Mouse (Mus musculus) CH12.LX (cell line): ENCODE measurements around the gene Dnah12. TPM values are rescaled to one million over a fixed set of nuclear protein-coding genes. Genes with fewer than 3 reads are reported as not detected.

Experiments used
- DNase-seq: peaks from one replicate; pipeline ENCODE4 v3.0.0-alpha.2; 2013; ENCODE audit errors: extremely low read depth
- H3K27ac ChIP-seq: 2 replicates; pipeline ENCODE4 v1.5.1; 2012; ENCODE audit warnings: low read depth, mild to moderate bottlenecking, control low read depth, moderate library complexity; ENCODE audit not compliant: insufficient read depth
- H3K27me3 ChIP-seq: replicated peaks from 2 replicates; pipeline ENCODE3; 2012; ENCODE audit warnings: inconsistent platforms
- H3K36me3 ChIP-seq, 2 experiments: replicated peaks in 1 of 2; 2 replicates each; pipeline versions ENCODE3 to v1.6.1; 2012; ENCODE audit warnings: inconsistent platforms in 1 of 2, low read length in 1 of 2, mild to moderate bottlenecking in 1 of 2, mixed read lengths in 1 of 2, moderate library complexity in 1 of 2; ENCODE audit not compliant: control insufficient read depth in 1 of 2, insufficient read depth in 1 of 2
- H3K4me1 ChIP-seq, 2 experiments: 2 replicates each; pipeline ENCODE4 v1.6.1; 2012; ENCODE audit warnings: inconsistent platforms in 1 of 2, moderate library complexity in 1 of 2; ENCODE audit not compliant: insufficient read depth in 2 of 2, control insufficient read depth in 1 of 2
- H3K4me2 ChIP-seq: 2 replicates; pipeline ENCODE4 v1.6.1; 2012; ENCODE audit warnings: low read depth, mild to moderate bottlenecking, control low read depth; ENCODE audit not compliant: poor library complexity, insufficient read depth, severe bottlenecking
- H3K4me3 ChIP-seq, 3 experiments: fragments of 150-350 bp in 1 of 3; sonication (generic) in 1 of 3; replicated peaks in 1 of 3; 2 replicates each; pipeline versions ENCODE3 to v1.5.1; 2011 to 2012; ENCODE audit warnings: low read depth in 2 of 3, low read length in 2 of 3, mild to moderate bottlenecking in 2 of 3, moderate library complexity in 2 of 3, control low read depth in 1 of 3, improper control_type of control experiment in 1 of 3, inconsistent platforms in 1 of 3, mixed read lengths in 1 of 3; ENCODE audit not compliant: poor library complexity in 1 of 3
- H3K79me2 ChIP-seq: replicated peaks from 2 replicates; pipeline ENCODE4 v1.6.1; 2012; ENCODE audit warnings: mild to moderate bottlenecking, moderate library complexity; ENCODE audit not compliant: control insufficient read depth, poor library complexity, insufficient read depth, severe bottlenecking; ENCODE audit errors: extremely low read depth
- H3K9ac ChIP-seq: 2 replicates; pipeline ENCODE4 v1.6.1; 2012; ENCODE audit warnings: low read depth, mild to moderate bottlenecking, control low read depth, moderate library complexity; ENCODE audit not compliant: insufficient read depth
- H3K9me3 ChIP-seq: replicated peaks from 2 replicates; pipeline ENCODE3; 2012; ENCODE audit warnings: low read length, inconsistent platforms, mixed read lengths
- BHLHE40 ChIP-seq: IDR thresholded peaks from 2 replicates; pipeline ENCODE4 v1.6.1; 2011; ENCODE audit warnings: mild to moderate bottlenecking, low read depth, low read length, improper control_type of control experiment
- ELF1 ChIP-seq: IDR thresholded peaks from 2 replicates; pipeline ENCODE4 v1.6.1; 2014; ENCODE audit warnings: low read depth, mild to moderate bottlenecking, inconsistent platforms, low read length, improper control_type of control experiment
- EP300 ChIP-seq: IDR thresholded peaks from 2 replicates; pipeline ENCODE4 v1.6.1; 2011; ENCODE audit warnings: low read length, improper control_type of control experiment
- ETS1 ChIP-seq: conservative IDR thresholded peaks from 2 replicates; pipeline ENCODE4 v1.6.1; 2012; ENCODE audit warnings: low read depth, mild to moderate bottlenecking, inconsistent platforms, low read length, improper control_type of control experiment, moderate library complexity
- HCFC1 ChIP-seq: IDR thresholded peaks from 2 replicates; pipeline ENCODE4 v1.6.1; 2012; ENCODE audit warnings: low read depth, mild to moderate bottlenecking, inconsistent platforms, low read length, improper control_type of control experiment
- IRF4 ChIP-seq: IDR thresholded peaks from 2 replicates; pipeline ENCODE4 v1.6.1; 2014; ENCODE audit warnings: low read depth, mild to moderate bottlenecking, inconsistent platforms, low read length, improper control_type of control experiment
- JUN ChIP-seq: IDR thresholded peaks from 2 replicates; pipeline ENCODE4 v1.6.1; 2011; ENCODE audit warnings: low read depth, mild to moderate bottlenecking, low read length, improper control_type of control experiment, moderate library complexity; ENCODE audit not compliant: insufficient read depth
- JUND ChIP-seq: conservative IDR thresholded peaks from 2 replicates; pipeline ENCODE4 v1.6.1; 2011; ENCODE audit warnings: low read depth, low read length, improper control_type of control experiment
- KAT2A ChIP-seq: IDR thresholded peaks from 2 replicates; pipeline ENCODE4 v1.6.1; 2012; ENCODE audit warnings: low read length, improper control_type of control experiment, inconsistent platforms; ENCODE audit not compliant: insufficient replicate concordance
- MAFK ChIP-seq: IDR thresholded peaks from 2 replicates; pipeline ENCODE4 v1.6.1; 2011; ENCODE audit warnings: low read length, improper control_type of control experiment; ENCODE audit not compliant: insufficient replicate concordance
- POLR2A ChIP-seq: IDR thresholded peaks from 2 replicates; pipeline ENCODE4 v1.6.1; 2011; ENCODE audit warnings: low read depth, mild to moderate bottlenecking, improper control_type of control experiment, low read length
- POLR2AphosphoS2 ChIP-seq: IDR thresholded peaks from 2 replicates; pipeline ENCODE4 v1.6.1; 2011; ENCODE audit warnings: low read depth, low read length, improper control_type of control experiment
- RAD21 ChIP-seq: IDR thresholded peaks from 2 replicates; pipeline ENCODE4 v1.6.1; 2011; ENCODE audit warnings: low read depth, mild to moderate bottlenecking, low read length, improper control_type of control experiment, moderate library complexity
- RCOR1 ChIP-seq: conservative IDR thresholded peaks from 2 replicates; pipeline ENCODE4 v1.6.1; 2012; ENCODE audit warnings: low read depth, mild to moderate bottlenecking, inconsistent platforms, low read length, improper control_type of control experiment
- SMC3 ChIP-seq: IDR thresholded peaks from 2 replicates; pipeline ENCODE4 v1.6.1; 2011; ENCODE audit warnings: low read depth, low read length, improper control_type of control experiment
- TCF12 ChIP-seq: IDR thresholded peaks from 2 replicates; pipeline ENCODE4 v1.6.1; 2014; ENCODE audit warnings: low read depth, mild to moderate bottlenecking, inconsistent platforms, low read length, improper control_type of control experiment
- USF1 ChIP-seq: IDR thresholded peaks from 2 replicates; pipeline ENCODE4 v1.6.1; 2014; ENCODE audit warnings: low read depth, mild to moderate bottlenecking, inconsistent platforms, low read length, improper control_type of control experiment
- ZKSCAN1 ChIP-seq: IDR thresholded peaks from 2 replicates; pipeline ENCODE4 v1.6.1; 2012; ENCODE audit warnings: low read depth, inconsistent platforms, low read length, improper control_type of control experiment, borderline replicate concordance
- ZMIZ1 ChIP-seq: IDR thresholded peaks from 2 replicates; pipeline ENCODE4 v1.6.1; 2012; ENCODE audit warnings: low read depth, mild to moderate bottlenecking, inconsistent platforms, low read length, improper control_type of control experiment
- ZNF384 ChIP-seq: IDR thresholded peaks from 2 replicates; pipeline ENCODE4 v1.6.1; 2012; ENCODE audit warnings: low read depth, low read length, improper control_type of control experiment, inconsistent platforms
- dilution Hi-C: fragments of 300-500 bp; cut with MboI; formaldehyde crosslinking; loops from 2 replicates; pipeline ENCODE4 v1.14.3; 2020; ENCODE audit warnings: low sequenced_read_pairs; ENCODE audit not compliant: extremely low pct_unique_long_range_greater_than_20kb, extremely low pct_ligation_motif_present
- in situ Hi-C: fragments of 300-500 bp; cut with MboI; formaldehyde crosslinking; loops from 3 replicates; pipeline ENCODE4 v1.14.3; 2019; ENCODE audit warnings: low sequenced_read_pairs, low pct_ligation_motif_present, low pct_unique_long_range_greater_than_20kb, mixed read lengths
- polyA plus RNA-seq: library from polyadenylated mRNA; unstranded; fragments of >175 nt; gene quantifications from 2 replicates; pipeline ENCODE4 v1.2.1, GENCODE M21; 2012; ENCODE audit warnings: low read depth; ENCODE audit not compliant: insufficient read length
- total RNA-seq, 2 experiments: library from RNA; depleted of rRNA; stranded (reverse); fragments of 300-350 nt in 1 of 2; fragments of >200 nt in 1 of 2; gene quantifications; 2 replicates each; pipeline ENCODE4 v1.2.3; 2012 to 2014

The Dnah12 gene
- total and polyA plus RNA-seq, 3 experiments: 0.04 to 0.13 (median 0.04) TPM

DNA sequence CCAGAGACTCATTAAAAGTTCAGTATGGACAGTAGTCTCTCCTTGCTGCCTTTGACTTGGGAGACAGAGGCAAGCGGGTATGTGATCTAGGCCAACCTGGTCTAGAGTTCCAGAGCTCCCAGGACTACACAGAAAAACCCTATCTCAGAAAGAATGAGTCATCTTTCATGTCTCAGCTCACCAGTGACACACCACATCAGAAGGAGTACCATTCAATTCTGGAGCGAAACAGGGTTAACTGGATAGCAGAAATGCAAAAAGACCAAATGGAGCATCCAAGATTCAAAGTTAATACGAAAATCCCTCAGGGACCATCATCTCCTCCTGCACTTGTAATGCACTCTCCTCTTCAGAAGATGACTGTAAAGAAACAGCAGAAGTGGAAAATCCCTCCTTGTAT is 226.2 kb downstream of the Dnah12 start:
- dilution Hi-C loops (no loop called here), in situ Hi-C loops (no loop called here)
- H3K9ac ChIP-seq: no peak overlapping the region
- H3K4me1 ChIP-seq: peaks cover 0 to 3% of the 10 kb centered on the region in 2 experiments; a peak in 1 of 4 replicates
- H3K27ac ChIP-seq: no peak overlapping the region
- H3K9me3 ChIP-seq: no peaks in the 10 kb centered on the region
- TF ChIP-seq IRF4 (peak; percentile 90), JUN (peak; percentile 94), BHLHE40 (peak; percentile 40), MAFK (0 out of 2 replicates have a peak, but pooled peaks have one; percentile 42), JUND (peak; percentile 89), EP300 (peak; percentile 93), HCFC1 (no peak), ETS1 (no peak), TCF12 (0 out of 2 replicates have a peak, but pooled peaks have one; percentile 22), RCOR1 (0 out of 2 replicates have a peak, but pooled peaks have one; percentile 78)
- H3K36me3 ChIP-seq: peaks cover 5 to 33% of the 10 kb centered on the region in 2 experiments
- H3K4me3 ChIP-seq: no peak overlapping the region
- H3K79me2 ChIP-seq: no peaks in the 10 kb centered on the region
- no peak for DNase-seq
- no peak overlapping the region for H3K4me2 ChIP-seq
- no peaks in the 10 kb centered on the region for H3K27me3 ChIP-seq

DNA sequence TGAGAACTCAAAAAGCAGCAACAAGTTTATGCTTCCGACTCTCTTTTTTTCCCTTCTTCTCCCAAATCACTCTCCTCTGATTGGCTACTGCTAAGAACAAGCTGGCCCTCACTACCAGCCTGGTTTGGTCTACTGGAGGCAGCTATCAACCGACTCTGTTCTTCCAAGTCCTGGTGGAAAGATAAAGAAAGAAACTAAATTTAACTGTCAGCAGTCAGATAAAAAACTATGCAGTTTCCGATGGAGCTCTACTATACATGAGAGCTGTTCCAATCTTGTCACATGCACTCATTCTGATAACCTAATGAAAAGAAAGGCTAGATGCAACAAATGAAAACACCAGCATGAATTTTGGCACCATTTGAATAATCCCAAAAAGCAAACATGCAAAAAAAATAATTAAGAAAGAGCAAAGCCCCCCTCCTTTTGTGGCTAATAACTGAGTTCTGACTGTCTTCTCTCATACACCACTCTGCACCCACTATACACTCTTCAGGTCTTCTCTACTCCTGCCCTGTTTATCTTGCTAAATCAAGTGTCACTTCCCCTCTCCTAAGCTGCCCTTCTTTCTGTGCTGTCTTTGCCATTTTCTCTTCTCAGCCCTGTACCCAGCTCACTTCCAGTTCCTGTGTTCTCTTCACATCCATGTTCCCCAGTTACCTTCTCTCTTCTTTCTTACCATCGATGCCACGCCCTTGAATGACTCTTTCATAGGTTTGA is 230.8 kb downstream of the Dnah12 start:
- no peaks in the 10 kb centered on the region for H3K79me2 ChIP-seq
- H3K36me3 ChIP-seq: peaks cover 11 to 59% of the 10 kb centered on the region in 2 experiments
- no peak overlapping the region for H3K9ac ChIP-seq
- no peak for DNase-seq
- H3K27me3 ChIP-seq: no peaks in the 10 kb centered on the region
- H3K27ac ChIP-seq: no peak overlapping the region
- no peak for TF ChIP-seq POLR2A
- TF ChIP-seq SMC3: no peak
- no peak for TF ChIP-seq MAFK
- TF ChIP-seq TCF12: no peak
- TF ChIP-seq ZNF384: no peak
- no peak for TF ChIP-seq POLR2AphosphoS2
- TF ChIP-seq ELF1: no peak
- TF ChIP-seq ZMIZ1: no peak
- no peak for TF ChIP-seq ZKSCAN1
- no peak for TF ChIP-seq USF1
- no peak for TF ChIP-seq HCFC1
- TF ChIP-seq RAD21: no peak
- no peak for TF ChIP-seq BHLHE40
- no peak for TF ChIP-seq KAT2A
- no peaks in the 10 kb centered on the region for H3K9me3 ChIP-seq
- H3K4me1 ChIP-seq: peaks cover 3 to 8% of the 10 kb centered on the region in 2 experiments; a peak in 2 of 4 replicates
- in situ Hi-C loops (no loop called here), dilution Hi-C loops (no loop called here)
- no peak overlapping the region for H3K4me3 ChIP-seq
- H3K4me2 ChIP-seq: no peak overlapping the region
